Mouse (Mus musculus) heart, adult 9 months (tissue): ENCODE data around the gene Eme2.
A peak's percentile ranks its signal among the peaks of the same experiment; 100 is the strongest.
"Not testable (repeated sequence)": the region's sequence is repeated elsewhere in the genome, so short reads cannot be mapped to it uniquely, and the experiment has no call there.

Experiments
- DNase-seq, 2 experiments: peaks; one replicate each; pipeline ENCODE4 v3.0.0; 2022; ENCODE audit warnings: low spot score in 2 of 2

Gene Eme2

GRCm38 (mm10) chr17:24894995-24895547 lies at the start of gene Eme2, which contains the start of gene Mrps34:
Eme2 (minus strand) TSS chr17:24895087.
Mrps34 (plus strand) TSS chr17:24895116.
- peak; percentile 71 to 83 for DNase-seq

DNA sequence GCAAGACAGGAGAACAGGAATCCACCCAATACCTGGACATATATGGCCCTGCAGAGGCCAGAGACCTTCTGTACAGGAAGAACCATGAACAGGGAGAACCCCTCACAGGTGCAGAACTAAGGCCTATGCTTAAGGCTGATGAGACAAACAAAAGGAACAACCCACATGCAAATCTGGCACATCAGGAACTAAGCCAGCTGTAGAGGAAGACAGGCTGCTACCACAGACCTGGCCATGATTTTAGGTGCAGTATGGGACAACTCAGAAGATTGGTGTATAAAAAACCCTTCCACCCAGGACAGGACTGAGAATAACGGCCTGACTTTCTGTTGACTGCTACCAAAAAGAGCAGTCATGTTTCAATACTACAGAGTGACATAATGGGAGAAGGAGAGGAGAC lies 48.7 kb upstream of the Eme2 start:
- not testable (repeated sequence) for DNase-seq

GRCm38 (mm10) chr17:24943036-24943435 lies 48.1 kb upstream of the Eme2 start:
- DNase-seq, result no peak

DNA sequence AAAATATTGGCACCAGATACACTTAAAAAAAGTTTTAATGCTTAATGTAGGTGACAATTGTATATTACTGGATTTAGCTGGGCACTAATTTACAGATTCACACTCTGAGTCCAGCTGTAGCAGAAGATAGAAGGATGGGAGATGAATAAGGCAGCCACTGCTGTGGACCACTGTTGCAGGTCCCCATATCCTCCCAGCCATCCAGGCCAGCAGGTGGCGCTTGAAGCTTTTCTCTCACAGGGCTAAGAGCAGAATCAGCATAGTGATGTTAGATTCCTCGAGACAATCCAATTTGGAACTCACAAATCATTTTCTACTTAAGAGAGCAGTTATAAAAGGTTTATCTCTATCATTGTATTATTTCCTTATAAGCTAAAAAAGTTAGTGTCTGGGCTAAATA lies 47.6 kb upstream of the Eme2 start:
- peak in 1 of 2 experiments; percentile 28 for DNase-seq

- no peak for DNase-seq
These were observed 42.4 kb upstream of the Eme2 start for GRCm38 (mm10) chr17:24937266-24937665.

- DNase-seq, result peak; percentile 92 to 95
These were observed 41.7 kb upstream of the Eme2 start, which contains the start of gene Mapk8ip3 for GRCm38 (mm10) chr17:24936259-24937237. Mapk8ip3 (minus strand) TSS chr17:24936977.

GRCm38 (mm10) chr17:24935666-24936065 lies 40.8 kb upstream of the Eme2 start:
- no peak for DNase-seq

DNA sequence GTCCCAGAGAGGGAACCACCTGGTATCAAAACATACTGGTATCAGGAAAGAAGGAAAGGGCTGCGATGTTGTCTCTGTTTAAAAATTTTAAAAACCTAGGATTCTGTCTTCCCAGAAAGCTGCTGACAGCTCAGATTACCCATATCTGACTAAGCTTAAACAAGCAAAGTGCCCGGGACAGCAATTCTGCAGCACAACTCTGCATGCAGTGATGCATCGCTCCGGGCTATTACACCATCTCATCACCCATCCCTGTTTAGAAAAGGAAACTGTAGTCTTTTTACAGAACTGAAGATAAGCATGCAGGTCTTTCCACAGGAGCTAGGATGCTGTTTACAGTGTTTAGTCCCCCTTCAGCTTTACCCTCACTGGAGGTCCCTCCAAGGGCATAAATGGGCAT lies 40.0 kb upstream of the Eme2 start:
- DNase-seq, result no peak

- DNase-seq, result no peak
These were observed 38.3 kb upstream of the Eme2 start for GRCm38 (mm10) chr17:24933163-24933562.

DNA sequence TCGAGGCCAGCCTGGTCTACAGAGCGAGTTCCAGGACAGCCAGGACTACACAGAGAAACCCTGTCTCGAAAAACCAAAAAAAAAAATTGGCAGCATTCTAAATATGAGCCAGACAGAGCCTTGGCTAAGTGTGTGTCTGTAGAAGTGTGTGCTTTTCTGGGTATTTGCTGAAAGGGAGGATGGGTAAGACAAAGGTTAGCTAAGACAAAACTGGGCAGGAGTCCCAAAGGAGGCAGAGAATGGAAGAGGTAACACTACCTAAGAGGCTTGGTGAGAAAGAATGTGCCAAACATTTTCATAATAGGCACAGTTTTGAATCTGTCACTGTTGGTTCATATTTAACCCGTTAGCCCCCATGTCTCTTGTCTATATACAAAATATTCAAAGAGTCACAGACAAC lies 37.5 kb upstream of the Eme2 start:
- DNase-seq, result no peak

DNA sequence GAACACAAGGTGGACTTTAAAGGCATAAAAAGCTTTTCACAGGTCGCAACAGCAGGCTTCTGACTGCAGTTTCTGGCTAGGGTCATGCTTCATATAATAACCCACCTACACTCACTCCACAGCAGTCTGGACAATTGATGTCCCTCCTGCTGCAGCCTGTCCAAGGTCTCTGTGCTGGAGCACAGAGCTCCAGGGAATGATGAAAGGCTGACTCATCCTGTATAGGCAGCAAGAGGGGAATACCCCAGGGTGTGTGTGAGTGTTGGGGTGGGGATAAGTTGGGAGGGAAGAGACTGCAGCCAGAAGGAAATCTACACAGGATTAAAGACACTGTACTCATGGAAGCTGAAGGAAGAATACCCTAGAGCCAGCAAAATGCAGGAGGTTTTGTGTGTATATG lies 34.6 kb upstream of the Eme2 start:
- no peak for DNase-seq

DNA sequence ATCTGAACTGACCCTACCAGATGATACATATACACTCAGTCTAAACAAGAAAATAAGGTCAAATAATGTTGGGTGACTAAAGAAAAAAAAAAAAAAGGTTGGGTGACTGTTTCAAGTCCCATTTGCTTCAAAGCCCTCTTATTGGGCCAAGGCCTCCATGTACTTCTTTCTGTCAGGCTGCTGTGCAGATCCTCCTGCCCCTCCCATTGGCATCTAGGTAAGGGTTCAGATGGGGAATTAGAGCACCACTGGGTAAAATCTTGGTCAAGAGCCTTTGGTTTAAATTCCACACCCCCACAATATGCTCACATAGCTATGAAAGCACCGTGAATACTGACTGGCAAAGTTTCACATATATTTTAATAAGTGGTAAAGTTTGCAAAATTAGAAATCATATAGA lies 28.4 kb upstream of the Eme2 start:
- no peak for DNase-seq

DNA sequence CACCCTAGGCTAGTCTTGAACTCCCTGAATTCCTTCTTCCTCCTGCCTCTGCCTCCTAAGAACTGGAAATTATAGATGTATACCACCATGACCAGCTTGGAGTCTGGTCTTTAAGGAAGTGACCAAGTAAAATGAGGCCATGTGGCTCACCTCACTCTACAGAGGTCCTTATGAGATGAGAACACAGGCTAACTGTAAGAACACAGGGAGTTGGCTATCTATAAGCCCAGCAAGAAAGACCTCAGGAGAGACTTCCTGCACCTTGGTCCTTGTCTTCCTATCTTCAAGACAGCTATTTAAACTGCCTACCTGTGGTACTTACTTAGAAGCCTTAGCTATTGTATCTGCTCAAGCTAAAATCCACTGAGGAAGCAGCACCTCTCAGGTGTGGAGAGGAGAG lies 19.1 kb upstream of the Eme2 start:
- DNase-seq, result no peak

DNA sequence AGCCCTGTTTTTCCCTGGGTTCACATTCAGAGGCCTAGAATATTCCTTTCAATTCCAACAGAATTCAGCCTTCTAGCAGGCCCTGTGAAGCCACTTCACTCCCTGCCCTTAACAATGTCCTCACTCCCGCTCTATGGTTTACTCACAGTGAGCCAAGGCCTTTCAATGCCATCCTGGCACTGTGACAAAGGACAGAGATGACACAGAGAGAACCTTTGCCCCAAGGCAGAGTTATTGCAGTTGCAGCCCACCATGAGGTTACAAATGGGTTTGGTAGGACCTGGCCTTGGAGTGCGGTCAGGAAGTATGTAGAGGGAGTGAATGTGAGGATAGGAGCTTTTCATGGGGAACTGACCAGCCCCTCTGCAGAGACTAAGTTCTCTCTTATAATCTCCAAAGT lies 12.7 kb upstream of the Eme2 start:
- no peak for DNase-seq

DNA sequence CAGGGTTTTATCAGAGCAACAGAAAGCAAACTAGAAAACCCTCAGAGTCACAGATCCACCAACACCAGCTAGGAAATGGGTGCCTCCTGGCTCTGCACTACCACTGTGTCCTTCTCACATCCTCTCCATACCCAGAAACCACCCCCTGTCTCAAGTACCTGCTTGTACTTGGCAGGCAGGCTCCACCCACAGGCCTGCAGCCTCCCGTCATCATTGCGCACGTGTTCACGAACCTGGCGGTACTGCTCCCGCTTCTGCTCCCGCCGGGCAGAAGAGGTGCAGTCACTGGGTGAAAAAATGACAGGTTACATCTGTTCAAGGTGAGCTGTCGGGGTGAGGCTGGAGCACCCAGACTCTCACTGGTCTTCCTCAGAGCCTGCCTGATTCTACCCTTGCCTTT lies 8.9 kb upstream of the Eme2 start:
- no peak for DNase-seq

- no peak for DNase-seq
These were observed 8.0 kb upstream of the Eme2 start for GRCm38 (mm10) chr17:24902671-24903474.

- DNase-seq, result no peak
These were observed 7.2 kb upstream of the Eme2 start for GRCm38 (mm10) chr17:24902124-24902523.

DNA sequence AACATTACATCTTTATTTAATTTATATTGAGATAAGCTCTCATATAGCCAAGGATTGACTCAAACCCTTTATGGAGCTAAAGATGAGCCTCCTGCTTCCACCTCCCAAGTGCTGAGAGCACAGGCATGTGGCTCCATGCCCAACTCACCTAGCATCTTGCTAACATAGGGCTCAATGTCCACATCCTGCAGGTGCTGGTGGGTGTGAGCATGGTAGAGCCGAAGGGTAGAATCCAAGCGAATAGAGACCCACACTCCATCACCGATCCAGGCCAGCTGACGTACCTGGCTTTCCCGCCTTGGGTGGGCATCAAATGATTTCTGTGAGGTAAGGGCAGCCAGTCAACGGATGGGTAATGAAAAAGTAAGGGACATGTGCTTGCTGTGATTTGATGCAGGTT lies 5.1 kb upstream of the Eme2 start:
- DNase-seq, result no peak

GRCm38 (mm10) chr17:24899153-24899552 lies 4.3 kb upstream of the Eme2 start:
- peak; percentile 70 to 71 for DNase-seq

DNA sequence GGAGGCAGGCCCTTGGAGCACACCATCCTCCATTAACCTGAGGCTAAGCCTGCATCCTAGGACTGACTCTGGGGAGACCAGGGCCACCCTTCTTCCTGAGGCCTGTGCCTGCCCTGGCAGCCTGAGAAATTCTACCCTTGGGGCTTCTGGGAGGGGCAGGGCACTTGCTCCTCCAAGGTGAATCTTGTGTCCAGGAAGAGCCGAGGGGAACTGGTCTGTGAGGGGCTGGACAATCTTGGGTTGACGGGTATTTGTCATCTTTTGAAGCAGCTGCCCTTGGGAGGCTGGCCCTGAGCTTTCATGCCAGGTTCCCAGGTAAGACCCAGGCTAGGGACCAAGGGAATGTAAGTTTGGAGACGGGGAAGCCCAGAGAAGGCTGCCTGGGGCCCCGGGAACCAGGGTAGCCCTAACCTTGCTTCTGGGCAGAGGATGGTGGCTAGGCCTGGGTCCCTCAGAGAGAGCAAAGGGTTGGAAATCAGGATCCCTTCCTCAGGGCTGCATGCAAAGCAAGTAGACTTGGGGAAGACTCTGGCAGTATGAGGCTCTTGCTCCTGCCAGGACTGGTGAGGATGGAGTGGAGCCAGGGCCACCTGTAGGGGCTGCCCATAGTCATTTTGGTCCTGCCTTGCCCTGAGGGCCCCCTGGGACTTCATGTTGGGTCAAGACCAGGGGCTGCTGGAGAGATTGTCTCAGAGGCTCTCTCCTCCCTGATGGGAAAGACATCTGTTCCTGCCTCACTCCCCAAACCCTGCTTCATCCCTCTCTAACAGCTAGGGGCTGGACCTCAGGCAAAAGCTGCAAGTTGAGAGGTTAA lies 3.4 kb upstream of the Eme2 start:
- DNase-seq, result no peak

- DNase-seq, result no peak
These were observed 2.7 kb upstream of the Eme2 start for GRCm38 (mm10) chr17:24897600-24897999.

GRCm38 (mm10) chr17:24896993-24897269 lies 2.0 kb upstream of the Eme2 start:
- no peak for DNase-seq
